Mouse (Mus musculus) embryonic facial prominence, embryonic 12.5 days (tissue): Measurements from ENCODE around the gene Glb1. TPM values are rescaled to one million over a fixed set of nuclear protein-coding genes. Genes with fewer than 3 reads are reported as not detected.
"Not testable (repeated sequence)": the region's sequence is repeated elsewhere in the genome, so short reads cannot be mapped to it uniquely, and the experiment has no call there.

Source experiments
- ATAC-seq: fragments of 200-750 bp; cut with Nextera tagmentation; 2 replicates; pipeline ENCODE4 v1.8.0; 2017; ENCODE audit not compliant: insufficient number of reproducible peaks, insufficient read depth, low FRiP score, low TSS enrichment
- H3K27ac ChIP-seq: fragments of 300-500 bp; sonication (generic); 2 replicates; pipeline ENCODE4 v1.5.1; 2016; ENCODE audit warnings: mild to moderate bottlenecking
- H3K27me3 ChIP-seq: fragments of 300-500 bp; sonication (generic); 2 replicates; pipeline ENCODE4 v1.6.1; 2016; ENCODE audit warnings: mild to moderate bottlenecking, moderate library complexity
- H3K36me3 ChIP-seq: fragments of 300-500 bp; sonication (generic); 2 replicates; pipeline ENCODE4 v1.6.1; 2016; ENCODE audit warnings: mild to moderate bottlenecking
- H3K4me1 ChIP-seq: fragments of 300-500 bp; sonication (generic); 2 replicates; pipeline ENCODE4 v1.6.1; 2016
- H3K4me2 ChIP-seq: fragments of 300-500 bp; sonication (generic); replicated peaks from 2 replicates; pipeline ENCODE4 v1.6.1; 2016; ENCODE audit warnings: mild to moderate bottlenecking, moderate library complexity
- H3K4me3 ChIP-seq: fragments of 300-500 bp; sonication (generic); 2 replicates; pipeline ENCODE4 v1.5.1; 2016; ENCODE audit warnings: mild to moderate bottlenecking
- H3K9ac ChIP-seq: fragments of 300-500 bp; sonication (generic); 2 replicates; pipeline ENCODE4 v1.6.1; 2016; ENCODE audit warnings: mild to moderate bottlenecking, moderate library complexity
- H3K9me3 ChIP-seq: fragments of 300-500 bp; sonication (generic); 2 replicates; pipeline ENCODE4 v1.6.1; 2016; ENCODE audit warnings: mild to moderate bottlenecking, moderate library complexity
- WGBS: fragments of 180-500 bp; shearing (Covaris S2); methylation state at CpG from one replicate; pipeline ENCODE4 v1.1.7; 2016; 5-methylcytosine and 5-hydroxymethylcytosine counted together
- polyA plus RNA-seq: library from polyadenylated mRNA; unstranded; fragments of >200 nt; fragmentation: Nextera tagmentation; extraction: Ambion mirVana; gene quantifications from 2 replicates; pipeline ENCODE4 v1.2.1, GENCODE M21; 2016

Gene Glb1
- 28.3 and 28.9 TPM in 2 replicates for polyA plus RNA-seq

DNA sequence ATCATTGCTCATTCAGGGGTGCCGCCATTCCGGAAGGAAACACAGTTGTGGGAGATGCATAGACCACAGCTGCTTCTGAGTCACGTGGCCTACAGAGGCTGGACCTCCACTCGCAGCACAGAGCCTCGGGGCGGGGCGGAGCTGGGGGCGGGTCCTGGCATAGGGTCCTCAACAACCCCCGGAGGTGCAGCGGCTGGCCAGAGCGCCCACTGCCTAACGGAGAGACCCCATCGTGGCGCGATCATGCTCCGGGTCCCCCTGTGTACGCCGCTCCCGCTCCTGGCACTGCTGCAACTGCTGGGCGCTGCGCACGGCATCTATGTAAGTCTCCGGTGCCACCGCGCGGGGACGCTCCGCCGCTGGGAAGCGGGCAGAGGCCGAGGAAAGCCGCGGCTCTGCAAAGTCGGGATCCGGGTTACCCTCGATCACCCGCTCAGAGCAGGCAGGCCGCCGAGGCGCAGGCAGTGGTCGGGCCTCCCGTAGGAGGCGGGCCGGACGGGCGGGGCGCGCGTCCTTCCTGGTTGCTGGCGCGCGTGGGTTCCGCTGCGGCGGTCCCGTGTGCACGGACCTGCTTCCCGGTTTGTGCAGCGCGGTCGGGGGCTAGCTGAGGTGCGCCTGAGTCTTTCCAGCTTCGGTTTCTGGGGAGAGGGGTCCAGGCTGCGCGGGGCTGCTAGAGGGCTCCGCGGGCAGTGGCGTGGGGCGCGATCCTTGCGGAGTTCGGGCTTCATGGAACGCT lies at the start of gene Glb1, which contains the start of gene Tmppe:
Glb1 (plus strand) TSS at position 128 of the 736 bp plus-strand sequence.
Tmppe (plus strand) TSS at position 157 of the 736 bp plus-strand sequence.
- peak; percentile 94 for ATAC-seq
- no peaks in the 10 kb centered on the region for H3K27me3 ChIP-seq
- peaks cover 10% of the 10 kb centered on the region for H3K4me1 ChIP-seq
- peak within 1 kb of the TSS; percentile 75 for H3K9ac ChIP-seq
- H3K9me3 ChIP-seq: no peaks in the 10 kb centered on the region
- under 1% methylated on average over 70 of the region's 73 CpGs for WGBS
- H3K4me3 ChIP-seq: peak within 1 kb of the TSS; percentile 67
- peak within 1 kb of the TSS; percentile 68 for H3K4me2 ChIP-seq
- H3K27ac ChIP-seq: peak within 1 kb of the TSS; percentile 93
- H3K36me3 ChIP-seq: peaks cover 20% of the 10 kb centered on the region

GRCm38 (mm10) chr9:114367783-114368470 lies 32.9 kb upstream of the Glb1 start:
- H3K27ac ChIP-seq: no peak overlapping the region
- H3K9me3 ChIP-seq: no peaks in the 10 kb centered on the region
- under 1% methylated on average over 48 of the region's 48 CpGs for WGBS
- no peaks in the 10 kb centered on the region for H3K36me3 ChIP-seq
- H3K9ac ChIP-seq: peak overlapping the region; percentile 54
- peak overlapping the region; percentile 40 for H3K4me3 ChIP-seq
- ATAC-seq: peak; percentile 70
- H3K27me3 ChIP-seq: peaks cover 4% of the 10 kb centered on the region; the same call in 1 of the 2 replicates
- peak overlapping the region; percentile 68 for H3K4me2 ChIP-seq
- H3K4me1 ChIP-seq: no peaks in the 10 kb centered on the region

- H3K4me1 ChIP-seq: no peaks in the 10 kb centered on the region
- peaks cover 2% of the 10 kb centered on the region; the same call in 1 of the 2 replicates for H3K36me3 ChIP-seq
- H3K9me3 ChIP-seq: no peaks in the 10 kb centered on the region
- peak overlapping the region; percentile 68 for H3K4me2 ChIP-seq
- peaks cover 4% of the 10 kb centered on the region; the same call in 1 of the 2 replicates for H3K27me3 ChIP-seq
- peak overlapping the region; percentile 54 for H3K9ac ChIP-seq
- ATAC-seq: no peak
- peak overlapping the region; percentile 40 for H3K4me3 ChIP-seq
- 15% methylated on average over 12 of the region's 12 CpGs for WGBS
- H3K27ac ChIP-seq: no peak overlapping the region
Observed at GRCm38 (mm10) chr9:114368471-114368858, 32.4 kb upstream of the Glb1 start.

- not testable (repeated sequence) for H3K4me1 ChIP-seq, H3K27ac ChIP-seq, H3K4me2 ChIP-seq, H3K9ac ChIP-seq, H3K36me3 ChIP-seq, ATAC-seq, H3K27me3 ChIP-seq, H3K9me3 ChIP-seq, H3K4me3 ChIP-seq
- 59% methylated on average over 5 of the region's 5 CpGs for WGBS
Observed at GRCm38 (mm10) chr9:114369389-114369788, 31.5 kb upstream of the Glb1 start.

DNA sequence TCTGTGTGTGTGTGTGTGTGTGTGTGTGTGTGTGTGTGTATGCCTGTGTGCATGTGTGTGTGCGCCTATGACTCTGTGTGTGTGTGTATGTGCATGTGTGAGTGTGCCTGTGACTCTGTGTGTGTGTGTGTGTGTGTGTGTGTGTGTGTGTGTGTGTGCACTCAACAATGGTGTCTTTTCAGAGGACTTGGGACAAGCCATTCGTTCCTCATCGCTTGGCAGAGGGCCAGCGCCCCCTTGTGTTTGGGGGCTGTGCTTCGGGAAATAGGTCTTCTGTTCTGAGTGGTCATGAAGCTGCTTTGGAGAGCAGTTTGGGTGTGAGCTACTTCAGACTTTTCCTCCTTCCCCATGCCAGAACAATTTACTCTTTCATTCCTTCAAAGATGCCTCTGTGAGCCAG lies 29.2 kb upstream of the Glb1 start:
- WGBS: 29% methylated on average over 5 of the region's 5 CpGs
- H3K9ac ChIP-seq, H3K4me2 ChIP-seq, H3K27ac ChIP-seq, H3K4me3 ChIP-seq, H3K4me1 ChIP-seq, ATAC-seq, H3K9me3 ChIP-seq, H3K27me3 ChIP-seq, H3K36me3 ChIP-seq: not testable (repeated sequence)

- ATAC-seq: no peak
- Histone ChIP-seq H3K36me3 (peaks cover 33% of the 10 kb centered on the region), H3K4me3 (no peak overlapping the region), H3K27me3 (no peaks in the 10 kb centered on the region), H3K9me3 (no peaks in the 10 kb centered on the region), H3K27ac (no peak overlapping the region), H3K4me2 (no peak overlapping the region), H3K9ac (no peak overlapping the region), H3K4me1 (no peaks in the 10 kb centered on the region)
- WGBS: 86% methylated on average over 10 of the region's 10 CpGs
Observed at GRCm38 (mm10) chr9:114375276-114375962, 25.5 kb upstream of the Glb1 start.

- Histone ChIP-seq H3K4me3 (no peak overlapping the region), H3K27me3 (no peaks in the 10 kb centered on the region), H3K27ac (no peak overlapping the region), H3K9ac (no peak overlapping the region), H3K36me3 (peaks cover 33% of the 10 kb centered on the region), H3K4me1 (no peaks in the 10 kb centered on the region), H3K4me2 (no peak overlapping the region), H3K9me3 (no peaks in the 10 kb centered on the region)
- 94% methylated on average over 10 of the region's 10 CpGs for WGBS
- ATAC-seq: no peak
Observed at GRCm38 (mm10) chr9:114377168-114377567, 23.7 kb upstream of the Glb1 start.

GRCm38 (mm10) chr9:114379871-114380270 lies 21.0 kb upstream of the Glb1 start:
- no peak for ATAC-seq
- H3K27ac ChIP-seq: no peak overlapping the region

GRCm38 (mm10) chr9:114380881-114381733 lies 19.8 kb upstream of the Glb1 start:
- Histone ChIP-seq H3K4me2 (no peak overlapping the region), H3K27me3 (no peaks in the 10 kb centered on the region), H3K27ac (no peak overlapping the region), H3K4me1 (no peaks in the 10 kb centered on the region), H3K36me3 (peaks cover 49% of the 10 kb centered on the region), H3K9me3 (no peaks in the 10 kb centered on the region), H3K4me3 (no peak overlapping the region), H3K9ac (no peak overlapping the region)
- no peak for ATAC-seq
- WGBS: 67% methylated on average over 17 of the region's 17 CpGs

More at GRCm38 (mm10) chr9:114379871-114380270, 21.0 kb upstream of the Glb1 start:
- H3K4me3 ChIP-seq: no peak overlapping the region
- H3K4me1 ChIP-seq: no peaks in the 10 kb centered on the region
- 76% methylated on average over 12 of the region's 12 CpGs for WGBS
- no peaks in the 10 kb centered on the region for H3K27me3 ChIP-seq
- H3K4me2 ChIP-seq: no peak overlapping the region
- H3K9me3 ChIP-seq: no peaks in the 10 kb centered on the region
- no peak overlapping the region for H3K9ac ChIP-seq
- peaks cover 49% of the 10 kb centered on the region for H3K36me3 ChIP-seq

GRCm38 (mm10) chr9:114382936-114383710 lies 17.8 kb upstream of the Glb1 start:
- no peak overlapping the region for H3K27ac ChIP-seq
- no peak overlapping the region for H3K9ac ChIP-seq
- peaks cover 32% of the 10 kb centered on the region for H3K36me3 ChIP-seq
- no peaks in the 10 kb centered on the region for H3K4me1 ChIP-seq
- ATAC-seq: no peak
- no peaks in the 10 kb centered on the region for H3K27me3 ChIP-seq
- no peak overlapping the region for H3K4me2 ChIP-seq
- WGBS: 91% methylated on average over 17 of the region's 17 CpGs
- H3K4me3 ChIP-seq: no peak overlapping the region
- no peaks in the 10 kb centered on the region for H3K9me3 ChIP-seq
